Mouse (Mus musculus) heart, embryonic 14.5 days (tissue): Measurements from ENCODE around the gene Prss46. TPM values are rescaled to one million over a fixed set of nuclear protein-coding genes. Genes with fewer than 3 reads are reported as not detected.

Experiments used
- ATAC-seq: fragments of 200-750 bp; cut with Nextera tagmentation; 2 replicates; pipeline ENCODE4 v1.8.0; 2017; ENCODE audit warnings: low read depth, moderate TSS enrichment; ENCODE audit not compliant: insufficient number of reproducible peaks, insufficient read depth, low FRiP score
- H3K27ac ChIP-seq, 2 experiments: fragments of 200-500 bp in 1 of 2; fragments of 300-500 bp in 1 of 2; sonication (generic) in 1 of 2; replicated peaks in 1 of 2; 2 replicates each; pipeline ENCODE4 v1.5.1; 2012 to 2014; ENCODE audit warnings: low read depth in 2 of 2, low read length in 2 of 2, control low read depth in 1 of 2, mild to moderate bottlenecking in 1 of 2, mixed read lengths in 1 of 2; ENCODE audit not compliant: control insufficient read depth in 1 of 2, insufficient read depth in 1 of 2
- H3K27me3 ChIP-seq: fragments of 300-500 bp; sonication (generic); 2 replicates; pipeline ENCODE4 v1.6.1; 2014; ENCODE audit warnings: mild to moderate bottlenecking, low read length, control low read depth; ENCODE audit not compliant: control insufficient read depth, insufficient read depth
- H3K36me3 ChIP-seq: fragments of 300-500 bp; sonication (generic); 2 replicates; pipeline ENCODE4 v1.6.1; 2014; ENCODE audit warnings: mild to moderate bottlenecking, control low read depth, low read length, mixed read lengths; ENCODE audit not compliant: control insufficient read depth, insufficient read depth
- H3K4me1 ChIP-seq, 2 experiments: fragments of 200-500 bp in 1 of 2; fragments of 300-500 bp in 1 of 2; sonication (generic) in 1 of 2; 2 replicates each; pipeline ENCODE4 v1.6.1; 2012 to 2014; ENCODE audit warnings: low read length in 2 of 2, control low read depth in 1 of 2, mixed read lengths in 1 of 2; ENCODE audit not compliant: control insufficient read depth in 2 of 2, insufficient read depth in 2 of 2
- H3K4me2 ChIP-seq: fragments of 300-500 bp; sonication (generic); 2 replicates; pipeline ENCODE4 v1.6.1; 2014; ENCODE audit warnings: mild to moderate bottlenecking, low read length
- H3K4me3 ChIP-seq, 2 experiments: fragments of 200-500 bp in 1 of 2; fragments of 300-500 bp in 1 of 2; sonication (generic) in 1 of 2; 2 replicates each; pipeline ENCODE4 v1.5.1; 2012 to 2014; ENCODE audit warnings: low read length in 2 of 2, mild to moderate bottlenecking in 2 of 2, control low read depth in 1 of 2, low read depth in 1 of 2, moderate library complexity in 1 of 2; ENCODE audit not compliant: control insufficient read depth in 1 of 2, insufficient read depth in 1 of 2
- H3K9ac ChIP-seq: fragments of 300-500 bp; sonication (generic); 2 replicates; pipeline ENCODE4 v1.6.1; 2014; ENCODE audit warnings: mild to moderate bottlenecking, low read length
- H3K9me3 ChIP-seq: fragments of 300-500 bp; sonication (generic); 2 replicates; pipeline ENCODE4 v1.6.1; 2016; ENCODE audit warnings: low read length, control low read depth; ENCODE audit not compliant: control insufficient read depth
- WGBS: fragments of 180-500 bp; shearing (Covaris S2); extraction: QIAGEN DNeasy Blood & Tissue Kit; methylation state at CpG from one replicate; pipeline ENCODE4 v1.1.7; 2014; 5-methylcytosine and 5-hydroxymethylcytosine counted together
- polyA plus RNA-seq: library from polyadenylated mRNA; unstranded; fragments of >200 nt; fragmentation: Nextera tagmentation; extraction: Ambion mirVana; gene quantifications from 2 replicates; pipeline ENCODE4 v1.2.1, GENCODE M21; 2014

The Prss46 gene
- polyA plus RNA-seq, 1 experiment from 2014 or later, result not detected

DNA sequence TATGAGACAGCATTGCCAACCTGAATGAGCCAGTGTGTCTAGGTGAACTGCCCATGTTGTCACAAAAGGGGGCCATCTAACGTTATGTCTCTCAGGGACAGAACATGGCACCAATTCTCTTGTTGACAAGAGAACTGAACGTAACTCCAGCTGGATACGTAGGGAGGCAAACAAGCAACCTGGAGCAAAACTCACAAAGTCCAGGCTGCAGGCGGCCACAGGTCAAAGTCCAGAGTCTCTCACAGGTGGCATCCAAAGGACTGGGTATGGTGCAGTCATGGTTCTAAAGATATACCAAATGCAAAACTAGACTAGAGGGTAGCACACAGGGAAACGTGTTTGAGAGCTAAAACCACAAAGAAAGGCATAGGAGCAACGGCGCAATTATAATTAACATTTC lies 22.9 kb upstream of the Prss46 start:
- no peaks in the 10 kb centered on the region for H3K9me3 ChIP-seq
- H3K4me1 ChIP-seq, result no peaks in the 10 kb centered on the region
- H3K9ac ChIP-seq, result no peak overlapping the region
- no peak overlapping the region for H3K4me2 ChIP-seq
- H3K4me3 ChIP-seq, result no peak overlapping the region
- H3K27me3 ChIP-seq, result peaks cover 4% of the 10 kb centered on the region; the same call in 1 of the 2 replicates
- no peaks in the 10 kb centered on the region for H3K36me3 ChIP-seq
- no peak overlapping the region for H3K27ac ChIP-seq
- WGBS, result 81% methylated on average over 7 of the region's 7 CpGs
- no peak for ATAC-seq

GRCm38 (mm10) chr9:110825426-110825825 lies 18.9 kb upstream of the Prss46 start:
- H3K4me1 ChIP-seq, result no peaks in the 10 kb centered on the region; a peak in 1 of 4 replicates
- WGBS, result 63% methylated on average over 4 of the region's 4 CpGs
- no peaks in the 10 kb centered on the region for H3K36me3 ChIP-seq
- H3K4me3 ChIP-seq, result no peak overlapping the region
- no peak overlapping the region for H3K27ac ChIP-seq
- ATAC-seq, result no peak
- no peaks in the 10 kb centered on the region for H3K9me3 ChIP-seq
- peaks cover 3% of the 10 kb centered on the region; the same call in 1 of the 2 replicates for H3K27me3 ChIP-seq
- no peak overlapping the region for H3K9ac ChIP-seq
- no peak overlapping the region for H3K4me2 ChIP-seq

DNA sequence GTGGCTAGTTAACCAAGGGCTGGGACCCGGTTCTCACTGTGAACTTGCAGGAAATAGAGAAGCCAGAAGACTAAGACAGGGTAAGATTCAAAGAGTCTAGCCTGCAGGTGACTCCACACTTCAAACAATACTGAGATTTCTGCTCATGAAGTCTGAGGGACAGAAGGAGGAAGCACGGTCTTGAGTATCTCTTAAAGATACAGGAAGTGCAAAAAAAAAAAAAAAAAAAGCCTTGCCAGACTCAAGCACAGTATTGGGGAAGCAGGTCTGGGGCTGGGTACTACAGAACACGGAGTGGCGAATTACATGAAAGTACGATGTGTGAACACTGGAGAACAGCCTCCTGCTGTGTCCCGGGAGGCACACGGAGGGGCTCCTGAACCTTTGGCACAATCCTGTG lies 18.5 kb upstream of the Prss46 start:
- Histone ChIP-seq H3K27ac (no peak overlapping the region), H3K9ac (no peak overlapping the region), H3K27me3 (peaks cover 3% of the 10 kb centered on the region; the same call in 1 of the 2 replicates), H3K4me3 (no peak overlapping the region), H3K9me3 (no peaks in the 10 kb centered on the region), H3K36me3 (no peaks in the 10 kb centered on the region), H3K4me1 (no peaks in the 10 kb centered on the region; a peak in 1 of 4 replicates), H3K4me2 (no peak overlapping the region)
- WGBS, result 66% methylated on average over 7 of the region's 7 CpGs
- ATAC-seq, result no peak

- 61% methylated on average over 3 of the region's 3 CpGs for WGBS
- peaks cover 3% of the 10 kb centered on the region; the same call in 1 of the 2 replicates for H3K27me3 ChIP-seq
- no peak within 1 kb of the TSS for H3K27ac ChIP-seq
- no peak within 1 kb of the TSS for H3K9ac ChIP-seq
- H3K4me3 ChIP-seq, result no peak within 1 kb of the TSS
- no peaks in the 10 kb centered on the region; a peak in 1 of 4 replicates for H3K4me1 ChIP-seq
- no peaks in the 10 kb centered on the region for H3K9me3 ChIP-seq
- no peaks in the 10 kb centered on the region for H3K36me3 ChIP-seq
- no peak for ATAC-seq
- no peak within 1 kb of the TSS for H3K4me2 ChIP-seq
These were observed 17.9 kb upstream of the Prss46 start, which contains the start of gene Prss43 for GRCm38 (mm10) chr9:110826390-110826789. Prss43 (plus strand) TSS chr9:110826690.

DNA sequence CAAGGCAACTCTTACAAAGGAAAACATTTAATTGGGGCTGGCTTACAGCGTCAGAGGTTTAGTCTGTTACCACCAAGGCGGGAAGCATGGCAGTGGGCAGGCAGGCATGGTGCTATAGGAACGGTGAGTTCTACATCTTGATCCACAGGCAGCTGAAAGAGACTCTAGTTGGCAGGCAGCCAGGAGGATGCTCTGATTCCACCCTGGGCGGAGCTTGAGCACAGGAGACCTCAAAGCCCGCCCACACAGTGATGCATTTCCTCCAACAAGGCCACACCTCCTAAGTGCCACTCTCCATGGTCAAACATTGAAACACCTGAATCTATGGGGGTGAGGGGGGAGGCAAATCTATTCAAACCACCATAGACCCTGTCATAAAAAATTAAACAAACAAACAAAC lies 11.3 kb upstream of the Prss46 start:
- no peak for ATAC-seq
- no peak overlapping the region for H3K9ac ChIP-seq
- H3K4me1 ChIP-seq, result no peaks in the 10 kb centered on the region; a peak in 1 of 4 replicates
- 70% methylated on average over 5 of the region's 5 CpGs for WGBS
- no peaks in the 10 kb centered on the region for H3K9me3 ChIP-seq
- H3K27ac ChIP-seq, result no peak overlapping the region
- no peak overlapping the region for H3K4me3 ChIP-seq
- H3K4me2 ChIP-seq, result no peak overlapping the region
- no peaks in the 10 kb centered on the region; the same call in 1 of the 2 replicates for H3K27me3 ChIP-seq
- H3K36me3 ChIP-seq, result no peaks in the 10 kb centered on the region

DNA sequence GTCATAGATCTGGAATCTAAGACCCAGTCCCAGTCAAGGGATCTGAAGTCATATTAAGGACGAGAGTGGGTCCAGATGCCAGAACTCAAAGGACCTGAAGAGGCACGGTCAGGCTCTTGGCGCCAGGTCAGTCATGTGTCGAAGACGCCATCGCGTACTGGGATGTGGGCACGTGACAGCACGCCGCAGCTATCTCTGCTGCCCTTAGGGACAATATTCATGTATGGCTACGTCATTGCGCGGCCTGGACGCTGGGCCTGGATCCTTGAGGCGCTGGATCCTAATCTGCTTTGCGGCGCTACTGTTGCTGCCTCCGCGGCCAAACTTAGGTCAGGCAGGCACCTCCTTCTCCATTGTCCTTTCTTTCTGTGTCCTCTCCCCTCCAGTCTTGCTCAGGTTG lies 9.9 kb upstream of the Prss46 start, which contains the start of gene Prss45:
Gene Prss45, plus strand, starts transcription at position 178 of the 400 bp plus-strand sequence.
- no peak for ATAC-seq
- Histone ChIP-seq H3K36me3 (no peaks in the 10 kb centered on the region), H3K4me3 (no peak within 1 kb of the TSS), H3K9me3 (no peaks in the 10 kb centered on the region), H3K27ac (no peak within 1 kb of the TSS), H3K4me1 (no peaks in the 10 kb centered on the region), H3K4me2 (peak within 1 kb of the TSS; percentile 27), H3K27me3 (no peaks in the 10 kb centered on the region; the same call in 1 of the 2 replicates), H3K9ac (no peak within 1 kb of the TSS)
- WGBS, result 70% methylated on average over 19 of the region's 19 CpGs

GRCm38 (mm10) chr9:110834961-110835360 lies 9.3 kb upstream of the Prss46 start:
- no peak overlapping the region for H3K4me3 ChIP-seq
- no peaks in the 10 kb centered on the region; the same call in 1 of the 2 replicates for H3K27me3 ChIP-seq
- no peaks in the 10 kb centered on the region for H3K36me3 ChIP-seq
- H3K9ac ChIP-seq, result no peak overlapping the region
- no peak overlapping the region for H3K27ac ChIP-seq
- ATAC-seq, result no peak
- H3K9me3 ChIP-seq, result no peaks in the 10 kb centered on the region
- 19% methylated on average over 10 of the region's 10 CpGs for WGBS
- H3K4me1 ChIP-seq, result no peaks in the 10 kb centered on the region
- peak overlapping the region; percentile 27 for H3K4me2 ChIP-seq

DNA sequence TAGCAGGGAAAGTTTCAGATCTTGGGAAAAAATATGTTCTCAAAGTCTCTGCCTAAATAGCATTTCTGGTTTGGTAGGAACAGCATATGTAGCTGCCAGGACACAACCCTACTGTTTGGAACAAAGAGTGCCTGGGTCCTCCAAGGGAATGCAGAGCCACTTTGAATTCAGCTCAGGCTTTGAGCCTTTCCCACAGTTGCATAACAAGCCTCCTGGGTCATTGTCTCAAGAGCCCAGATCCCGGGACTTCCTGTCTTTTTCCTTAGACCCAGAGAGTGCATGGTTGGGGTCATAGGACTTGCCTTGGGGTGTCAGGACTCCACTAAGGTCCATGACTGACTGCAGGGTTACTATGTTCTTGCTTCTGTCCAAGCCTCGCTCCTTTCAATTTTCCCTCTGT lies 8.2 kb upstream of the Prss46 start:
- no peaks in the 10 kb centered on the region for H3K9me3 ChIP-seq
- H3K4me1 ChIP-seq, result no peaks in the 10 kb centered on the region
- WGBS, result 67% methylated on average over 2 of the region's 2 CpGs
- H3K27me3 ChIP-seq, result no peaks in the 10 kb centered on the region; the same call in 1 of the 2 replicates
- no peak overlapping the region for H3K27ac ChIP-seq
- H3K9ac ChIP-seq, result no peak overlapping the region
- no peak overlapping the region for H3K4me3 ChIP-seq
- no peak for ATAC-seq
- H3K4me2 ChIP-seq, result no peak overlapping the region
- no peaks in the 10 kb centered on the region for H3K36me3 ChIP-seq
